Mouse (Mus musculus): ENCODE results near the gene Prg2. TPM values are rescaled to one million over a fixed set of nuclear protein-coding genes. Genes with fewer than 3 reads are reported as not detected.

Gene Prg2
- polyA plus RNA-seq, 1 experiment from 2014 or later = 0.68 TPM

DNA sequence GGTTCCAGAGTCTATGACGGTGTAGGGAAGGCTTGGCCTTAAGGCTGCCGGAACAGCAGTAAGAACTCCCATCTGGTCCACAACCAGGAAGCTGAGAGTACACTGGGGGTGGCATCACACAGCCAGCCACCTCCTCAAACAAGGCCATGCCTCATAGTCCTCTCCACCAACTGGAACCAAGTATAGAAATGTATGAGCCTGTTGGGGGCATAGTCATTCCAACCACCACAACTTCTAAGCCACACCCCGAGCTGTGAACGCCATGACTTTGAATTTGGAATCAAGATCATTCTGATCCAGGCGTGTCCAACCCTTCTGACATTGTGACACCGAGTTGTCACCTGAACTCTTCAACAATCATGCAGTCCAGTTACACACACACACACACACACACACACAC lies 40.5 kb upstream of the Prg2 start:
- H3K4me1 ChIP-seq (ENCODE audit: control insufficient read depth, insufficient read depth, low read length) = 0 out of 2 replicates have a peak, but pooled peaks cover 3% of the 10 kb centered on the region
- H3K9ac ChIP-seq (ENCODE audit: low read length) = no peak overlapping the region
- no peak overlapping the region for H3K4me2 ChIP-seq (ENCODE audit: low read depth, low read length)
- WGBS = 95% methylated on average over 6 of the region's 6 CpGs
- H3K36me3 ChIP-seq (ENCODE audit: control insufficient read depth, insufficient read depth) = no peaks in the 10 kb centered on the region; the same call in 1 of the 2 replicates
- ATAC-seq (replicated peaks; ENCODE audit: extremely low read depth, insufficient read depth, low FRiP score) = no peak
- no peak overlapping the region for H3K4me3 ChIP-seq (ENCODE audit: low read length)
- H3K27me3 ChIP-seq (ENCODE audit: control insufficient read depth, insufficient read depth, low read length) = no peaks in the 10 kb centered on the region
- no peaks in the 10 kb centered on the region for H3K9me3 ChIP-seq (replicated peaks; ENCODE audit: control insufficient read depth, low read length)
- no peak overlapping the region for H3K27ac ChIP-seq (ENCODE audit: low read length)

DNA sequence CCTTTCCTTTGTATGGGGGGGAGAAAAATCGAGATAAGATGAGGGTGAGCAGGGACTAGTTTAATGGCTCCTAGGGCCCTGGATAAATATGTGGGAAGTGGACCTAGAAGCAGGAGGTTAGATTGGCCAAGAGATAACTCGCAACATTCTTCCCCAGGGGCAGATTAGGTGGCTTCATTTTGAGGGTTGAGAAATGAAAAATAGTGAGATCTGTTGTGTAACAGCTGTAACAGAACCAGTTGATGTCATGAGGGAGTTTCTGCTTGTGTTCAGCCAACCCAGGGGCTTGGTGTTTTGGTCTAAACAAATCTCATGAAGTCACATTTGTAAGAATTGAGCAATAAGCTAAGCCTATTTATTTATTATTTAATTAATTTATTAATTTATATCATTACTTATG lies 38.9 kb upstream of the Prg2 start:
- H3K4me2 ChIP-seq (ENCODE audit: low read depth, low read length) = no peak overlapping the region
- no peaks in the 10 kb centered on the region for H3K27me3 ChIP-seq (ENCODE audit: control insufficient read depth, insufficient read depth, low read length)
- no peaks in the 10 kb centered on the region for H3K9me3 ChIP-seq (replicated peaks; ENCODE audit: control insufficient read depth, low read length)
- peaks cover 4% of the 10 kb centered on the region for H3K36me3 ChIP-seq (ENCODE audit: control insufficient read depth, insufficient read depth)
- H3K9ac ChIP-seq (ENCODE audit: low read length) = no peak overlapping the region
- 0 out of 2 replicates have a peak, but pooled peaks cover 3% of the 10 kb centered on the region for H3K4me1 ChIP-seq (ENCODE audit: control insufficient read depth, insufficient read depth, low read length)
- H3K4me3 ChIP-seq (ENCODE audit: low read length) = no peak overlapping the region
- ATAC-seq (replicated peaks; ENCODE audit: extremely low read depth, insufficient read depth, low FRiP score) = no peak
- no peak overlapping the region for H3K27ac ChIP-seq (ENCODE audit: low read length)
- 63% methylated on average over 2 of the region's 2 CpGs for WGBS

DNA sequence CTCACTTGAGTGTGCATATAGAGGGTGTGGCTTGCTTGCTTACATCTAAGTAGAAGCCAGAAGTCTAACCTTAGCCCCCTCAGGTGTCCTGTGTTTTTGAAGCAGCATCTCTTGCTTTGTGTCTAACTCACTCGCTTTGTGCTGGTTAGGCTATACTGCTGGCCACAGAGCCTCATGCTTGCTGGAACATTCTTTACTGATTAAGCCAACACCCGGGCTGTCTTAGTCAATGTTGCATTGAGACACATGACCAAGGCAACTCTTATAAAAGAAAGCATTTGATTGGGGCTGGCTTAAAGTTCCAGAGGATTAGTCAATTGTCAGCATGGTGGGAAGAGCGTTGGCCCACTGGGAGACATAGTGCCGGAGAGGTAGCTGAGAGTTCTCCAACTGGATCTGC lies 38.5 kb upstream of the Prg2 start:
- no peaks in the 10 kb centered on the region for H3K27me3 ChIP-seq (ENCODE audit: control insufficient read depth, insufficient read depth, low read length)
- 0 out of 2 replicates have a peak, but pooled peaks cover 3% of the 10 kb centered on the region for H3K4me1 ChIP-seq (ENCODE audit: control insufficient read depth, insufficient read depth, low read length)
- peaks cover 4% of the 10 kb centered on the region for H3K36me3 ChIP-seq (ENCODE audit: control insufficient read depth, insufficient read depth)
- no peak overlapping the region for H3K4me3 ChIP-seq (ENCODE audit: low read length)
- no peak overlapping the region for H3K9ac ChIP-seq (ENCODE audit: low read length)
- no peak overlapping the region for H3K4me2 ChIP-seq (ENCODE audit: low read depth, low read length)
- no peak overlapping the region for H3K27ac ChIP-seq (ENCODE audit: low read length)
- H3K9me3 ChIP-seq (replicated peaks; ENCODE audit: control insufficient read depth, low read length) = no peaks in the 10 kb centered on the region
- no peak for ATAC-seq (replicated peaks; ENCODE audit: extremely low read depth, insufficient read depth, low FRiP score)
- 91% methylated on average over 4 of the region's 4 CpGs for WGBS

DNA sequence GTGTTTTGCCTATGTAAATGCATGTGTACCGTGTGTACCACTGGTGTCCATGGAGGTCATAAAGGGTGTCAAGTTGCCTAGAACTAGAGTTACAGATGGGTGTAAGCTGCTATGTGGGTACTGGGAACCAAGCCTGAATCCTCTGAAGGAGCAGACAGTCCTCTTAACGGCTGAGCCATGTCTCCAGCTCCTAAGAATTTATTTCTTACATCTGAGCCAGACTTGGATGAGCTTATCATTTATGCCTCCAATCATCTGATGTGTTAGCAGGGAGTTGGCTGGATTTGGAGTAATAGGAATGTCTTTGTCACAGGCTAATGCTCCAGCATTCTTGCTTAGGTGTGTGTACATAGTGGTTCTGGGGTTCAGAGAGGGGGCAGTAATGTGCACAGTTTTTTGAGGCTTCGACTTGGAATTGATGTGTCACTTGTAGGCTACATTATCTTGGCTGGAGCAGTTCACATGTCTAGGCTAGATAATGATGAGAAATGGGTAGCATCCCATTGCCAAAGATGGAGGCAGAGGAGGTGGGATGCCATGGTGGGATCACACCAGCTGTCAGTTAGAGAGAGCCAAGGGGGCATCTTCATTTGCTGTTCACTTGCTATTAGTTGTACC lies 33.0 kb upstream of the Prg2 start:
- H3K27me3 ChIP-seq (ENCODE audit: control insufficient read depth, insufficient read depth, low read length) = no peaks in the 10 kb centered on the region
- H3K9me3 ChIP-seq (replicated peaks; ENCODE audit: control insufficient read depth, low read length) = no peaks in the 10 kb centered on the region
- no peak for ATAC-seq (replicated peaks; ENCODE audit: extremely low read depth, insufficient read depth, low FRiP score)
- no peak overlapping the region for H3K27ac ChIP-seq (ENCODE audit: low read length)
- H3K36me3 ChIP-seq (ENCODE audit: control insufficient read depth, insufficient read depth) = peaks cover 17% of the 10 kb centered on the region
- H3K4me2 ChIP-seq (ENCODE audit: low read depth, low read length) = no peak overlapping the region
- no peaks in the 10 kb centered on the region for H3K4me1 ChIP-seq (ENCODE audit: control insufficient read depth, insufficient read depth, low read length)
- 76% methylated on average over 3 of the region's 3 CpGs for WGBS
- H3K9ac ChIP-seq (ENCODE audit: low read length) = no peak overlapping the region
- H3K4me3 ChIP-seq (ENCODE audit: low read length) = no peak overlapping the region

DNA sequence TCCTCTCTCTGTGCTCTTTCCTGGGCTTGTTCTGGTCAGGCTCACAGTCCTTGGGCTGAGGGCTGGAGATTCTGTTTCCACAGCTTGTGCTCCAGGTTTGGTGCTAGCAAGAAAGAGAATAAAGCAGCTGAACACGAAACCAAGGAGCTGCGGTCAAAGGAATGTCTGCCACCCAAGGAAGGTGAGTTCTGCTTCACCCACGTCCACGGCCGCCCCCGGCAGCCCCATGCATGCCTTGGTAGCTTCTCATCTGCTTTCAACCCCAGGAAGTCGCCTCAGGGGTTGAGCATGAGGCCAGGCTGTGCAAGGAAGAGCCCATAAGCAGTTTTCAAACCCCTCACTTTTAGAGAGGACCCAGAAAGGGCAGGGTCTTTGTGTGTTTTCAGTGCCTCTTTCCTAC lies 32.0 kb upstream of the Prg2 start:
- WGBS = 94% methylated on average over 7 of the region's 7 CpGs
- no peak overlapping the region for H3K4me3 ChIP-seq (ENCODE audit: low read length)
- ATAC-seq (replicated peaks; ENCODE audit: extremely low read depth, insufficient read depth, low FRiP score) = no peak
- H3K36me3 ChIP-seq (ENCODE audit: control insufficient read depth, insufficient read depth) = peaks cover 17% of the 10 kb centered on the region
- H3K27ac ChIP-seq (ENCODE audit: low read length) = no peak overlapping the region
- no peaks in the 10 kb centered on the region for H3K9me3 ChIP-seq (replicated peaks; ENCODE audit: control insufficient read depth, low read length)
- H3K9ac ChIP-seq (ENCODE audit: low read length) = no peak overlapping the region
- no peaks in the 10 kb centered on the region for H3K27me3 ChIP-seq (ENCODE audit: control insufficient read depth, insufficient read depth, low read length)
- H3K4me1 ChIP-seq (ENCODE audit: control insufficient read depth, insufficient read depth, low read length) = no peaks in the 10 kb centered on the region
- H3K4me2 ChIP-seq (ENCODE audit: low read depth, low read length) = no peak overlapping the region

DNA sequence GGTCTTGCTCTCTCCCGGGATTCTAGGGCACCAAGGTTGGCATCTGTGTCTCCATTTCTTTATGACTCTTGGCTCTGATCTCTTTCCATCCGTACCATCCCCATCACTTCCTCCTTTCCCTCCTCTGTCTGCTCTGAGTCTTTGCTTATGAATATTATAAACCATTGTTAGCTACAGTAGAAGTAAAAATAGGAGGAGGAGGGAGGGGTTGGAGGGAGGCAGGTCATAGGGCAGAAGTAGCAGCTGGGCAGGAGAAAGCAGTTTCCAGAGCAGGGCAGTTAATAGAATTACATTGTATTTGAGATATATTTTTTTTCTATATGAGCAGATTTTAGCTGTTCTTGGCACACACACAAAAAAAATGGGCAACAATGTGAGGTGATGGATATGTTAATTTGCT lies 31.5 kb upstream of the Prg2 start:
- ATAC-seq (replicated peaks; ENCODE audit: extremely low read depth, insufficient read depth, low FRiP score) = no peak
- WGBS = 83% methylated on average over 2 of the region's 2 CpGs
- H3K9me3 ChIP-seq (replicated peaks; ENCODE audit: control insufficient read depth, low read length) = no peaks in the 10 kb centered on the region

DNA sequence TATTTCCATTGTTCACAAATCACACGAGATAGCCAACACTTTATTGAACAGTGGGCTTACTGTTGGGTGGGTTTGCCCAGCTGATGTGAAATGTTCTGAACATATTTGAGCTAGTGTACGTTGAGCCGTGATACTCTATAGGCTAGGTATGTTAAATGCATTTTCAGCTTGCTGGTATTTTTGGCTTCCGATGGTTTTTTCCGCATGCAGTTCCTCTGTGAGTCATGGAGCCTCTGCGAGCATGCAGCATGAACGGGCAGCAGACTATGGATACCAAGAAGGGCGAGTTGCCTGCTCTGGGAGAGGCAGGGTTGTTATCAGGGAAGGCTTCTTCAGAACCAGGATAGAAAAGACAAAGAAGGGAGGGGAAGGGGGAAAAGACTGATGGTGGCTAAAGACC lies 29.2 kb upstream of the Prg2 start:
- peaks cover 23% of the 10 kb centered on the region for H3K36me3 ChIP-seq (ENCODE audit: control insufficient read depth, insufficient read depth)
- H3K4me2 ChIP-seq (ENCODE audit: low read depth, low read length) = no peak overlapping the region
- no peaks in the 10 kb centered on the region for H3K4me1 ChIP-seq (ENCODE audit: control insufficient read depth, insufficient read depth, low read length)
- no peak overlapping the region for H3K27ac ChIP-seq (ENCODE audit: low read length)
- no peak overlapping the region for H3K9ac ChIP-seq (ENCODE audit: low read length)
- no peak overlapping the region for H3K4me3 ChIP-seq (ENCODE audit: low read length)
- no peaks in the 10 kb centered on the region for H3K27me3 ChIP-seq (ENCODE audit: control insufficient read depth, insufficient read depth, low read length)
- 78% methylated on average over 8 of the region's 8 CpGs for WGBS
- H3K9me3 ChIP-seq (replicated peaks; ENCODE audit: control insufficient read depth, low read length) = no peaks in the 10 kb centered on the region
- no peak for ATAC-seq (replicated peaks; ENCODE audit: extremely low read depth, insufficient read depth, low FRiP score)

More for the DNA sequence above, 31.5 kb upstream of the Prg2 start:
- Histone ChIP-seq H3K36me3 (ENCODE audit: control insufficient read depth, insufficient read depth) (peaks cover 21% of the 10 kb centered on the region), H3K27ac (ENCODE audit: low read length) (no peak overlapping the region), H3K4me1 (ENCODE audit: control insufficient read depth, insufficient read depth, low read length) (no peaks in the 10 kb centered on the region), H3K4me3 (ENCODE audit: low read length) (no peak overlapping the region), H3K4me2 (ENCODE audit: low read depth, low read length) (no peak overlapping the region), H3K27me3 (ENCODE audit: control insufficient read depth, insufficient read depth, low read length) (no peaks in the 10 kb centered on the region), H3K9ac (ENCODE audit: low read length) (no peak overlapping the region)

DNA sequence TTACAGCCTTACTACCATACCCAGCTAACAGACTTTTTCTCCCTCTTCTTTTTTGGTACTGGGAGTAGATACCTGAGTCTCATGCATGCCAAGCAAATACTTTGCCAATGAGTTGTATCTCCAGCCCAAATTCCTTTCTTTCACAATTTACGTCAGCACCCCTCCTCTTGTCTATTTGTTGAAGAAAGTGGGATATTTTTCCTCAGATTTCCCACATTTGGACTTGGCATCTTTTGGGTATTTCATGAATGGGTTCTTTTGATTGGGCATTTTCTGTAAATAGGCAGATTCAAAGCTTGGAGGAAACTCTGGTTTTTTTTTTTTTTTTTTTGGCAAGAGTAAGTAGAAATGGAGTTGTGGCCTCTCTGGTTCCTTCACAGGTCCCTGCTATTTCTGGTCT lies 28.0 kb upstream of the Prg2 start:
- Histone ChIP-seq H3K4me3 (ENCODE audit: low read length) (no peak overlapping the region), H3K4me2 (ENCODE audit: low read depth, low read length) (no peak overlapping the region), H3K27me3 (ENCODE audit: control insufficient read depth, insufficient read depth, low read length) (no peaks in the 10 kb centered on the region), H3K36me3 (ENCODE audit: control insufficient read depth, insufficient read depth) (peaks cover 30% of the 10 kb centered on the region), H3K27ac (ENCODE audit: low read length) (no peak overlapping the region), H3K9me3 (replicated peaks; ENCODE audit: control insufficient read depth, low read length) (no peaks in the 10 kb centered on the region), H3K9ac (ENCODE audit: low read length) (no peak overlapping the region), H3K4me1 (ENCODE audit: control insufficient read depth, insufficient read depth, low read length) (no peaks in the 10 kb centered on the region)
- 82% methylated on average over 1 of the region's 1 CpGs for WGBS
- ATAC-seq (replicated peaks; ENCODE audit: extremely low read depth, insufficient read depth, low FRiP score) = no peak

DNA sequence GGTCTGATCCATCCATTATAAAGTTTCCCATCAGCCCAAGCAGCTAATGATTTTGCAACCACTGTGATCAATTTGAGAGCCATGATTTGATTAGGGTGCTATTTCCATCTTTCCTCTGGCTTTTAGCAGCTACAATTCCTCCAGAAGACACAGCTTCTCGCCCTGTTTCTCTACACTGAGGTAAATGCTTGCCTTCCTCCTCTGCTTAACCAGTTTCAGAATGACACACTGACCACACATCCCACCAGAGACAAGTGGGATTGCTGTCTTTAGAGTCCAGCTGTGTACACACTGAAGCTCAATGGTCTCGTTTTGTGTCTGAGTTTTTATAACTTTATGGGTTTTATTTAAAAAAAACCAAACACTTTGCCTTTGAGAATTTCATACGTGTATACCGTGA lies 27.6 kb upstream of the Prg2 start:
- Histone ChIP-seq H3K27me3 (ENCODE audit: control insufficient read depth, insufficient read depth, low read length) (no peaks in the 10 kb centered on the region), H3K9ac (ENCODE audit: low read length) (no peak overlapping the region), H3K4me3 (ENCODE audit: low read length) (no peak overlapping the region), H3K36me3 (ENCODE audit: control insufficient read depth, insufficient read depth) (peaks cover 31% of the 10 kb centered on the region), H3K9me3 (replicated peaks; ENCODE audit: control insufficient read depth, low read length) (no peaks in the 10 kb centered on the region), H3K27ac (ENCODE audit: low read length) (no peak overlapping the region), H3K4me1 (ENCODE audit: control insufficient read depth, insufficient read depth, low read length) (no peaks in the 10 kb centered on the region), H3K4me2 (ENCODE audit: low read depth, low read length) (no peak overlapping the region)
- ATAC-seq (replicated peaks; ENCODE audit: extremely low read depth, insufficient read depth, low FRiP score) = no peak
- 81% methylated on average over 4 of the region's 4 CpGs for WGBS

Data from heart, embryonic 16.5 days (tissue).